Mouse (Mus musculus) CH12.LX (cell line): Measurements from ENCODE around the gene Cx3cl1. TPM values are rescaled to one million over a fixed set of nuclear protein-coding genes. Genes with fewer than 3 reads are reported as not detected.

ENCODE experiments used
- DNase-seq: peaks from one replicate; pipeline ENCODE4 v3.0.0-alpha.2; 2013; ENCODE audit errors: extremely low read depth
- H3K27ac ChIP-seq: 2 replicates; pipeline ENCODE4 v1.5.1; 2012; ENCODE audit warnings: low read depth, mild to moderate bottlenecking, control low read depth, moderate library complexity; ENCODE audit not compliant: insufficient read depth
- H3K27me3 ChIP-seq: replicated peaks from 2 replicates; pipeline ENCODE3; 2012; ENCODE audit warnings: inconsistent platforms
- H3K36me3 ChIP-seq, 2 experiments: replicated peaks in 1 of 2; 2 replicates each; pipeline versions ENCODE3 to v1.6.1; 2012; ENCODE audit warnings: inconsistent platforms in 1 of 2, low read length in 1 of 2, mild to moderate bottlenecking in 1 of 2, mixed read lengths in 1 of 2, moderate library complexity in 1 of 2; ENCODE audit not compliant: control insufficient read depth in 1 of 2, insufficient read depth in 1 of 2
- H3K4me1 ChIP-seq, 2 experiments: 2 replicates each; pipeline ENCODE4 v1.6.1; 2012; ENCODE audit warnings: inconsistent platforms in 1 of 2, moderate library complexity in 1 of 2; ENCODE audit not compliant: insufficient read depth in 2 of 2, control insufficient read depth in 1 of 2
- H3K4me2 ChIP-seq: 2 replicates; pipeline ENCODE4 v1.6.1; 2012; ENCODE audit warnings: low read depth, mild to moderate bottlenecking, control low read depth; ENCODE audit not compliant: poor library complexity, insufficient read depth, severe bottlenecking
- H3K4me3 ChIP-seq, 3 experiments: fragments of 150-350 bp in 1 of 3; sonication (generic) in 1 of 3; replicated peaks in 1 of 3; 2 replicates each; pipeline versions ENCODE3 to v1.5.1; 2011 to 2012; ENCODE audit warnings: low read depth in 2 of 3, low read length in 2 of 3, mild to moderate bottlenecking in 2 of 3, moderate library complexity in 2 of 3, control low read depth in 1 of 3, improper control_type of control experiment in 1 of 3, inconsistent platforms in 1 of 3, mixed read lengths in 1 of 3; ENCODE audit not compliant: poor library complexity in 1 of 3
- H3K79me2 ChIP-seq: replicated peaks from 2 replicates; pipeline ENCODE4 v1.6.1; 2012; ENCODE audit warnings: mild to moderate bottlenecking, moderate library complexity; ENCODE audit not compliant: control insufficient read depth, poor library complexity, insufficient read depth, severe bottlenecking; ENCODE audit errors: extremely low read depth
- H3K9ac ChIP-seq: 2 replicates; pipeline ENCODE4 v1.6.1; 2012; ENCODE audit warnings: low read depth, mild to moderate bottlenecking, control low read depth, moderate library complexity; ENCODE audit not compliant: insufficient read depth
- H3K9me3 ChIP-seq: replicated peaks from 2 replicates; pipeline ENCODE3; 2012; ENCODE audit warnings: low read length, inconsistent platforms, mixed read lengths
- BHLHE40 ChIP-seq: IDR thresholded peaks from 2 replicates; pipeline ENCODE4 v1.6.1; 2011; ENCODE audit warnings: mild to moderate bottlenecking, low read depth, low read length, improper control_type of control experiment
- CHD1 ChIP-seq: IDR thresholded peaks from 2 replicates; pipeline ENCODE4 v1.6.1; 2012; ENCODE audit warnings: low read depth, low read length, improper control_type of control experiment, inconsistent platforms
- CHD2 ChIP-seq: IDR thresholded peaks from 2 replicates; pipeline ENCODE4 v1.6.1; 2011; ENCODE audit warnings: low read length, improper control_type of control experiment
- CTCF ChIP-seq, 2 experiments: IDR thresholded peaks in 1 of 2; conservative IDR thresholded peaks in 1 of 2; 2 replicates each; pipeline ENCODE4 v1.5.1; 2011 to 2012; ENCODE audit warnings: low read depth in 2 of 2, low read length in 2 of 2, improper control_type of control experiment in 1 of 2, inconsistent platforms in 1 of 2, mild to moderate bottlenecking in 1 of 2, moderate library complexity in 1 of 2
- E2F4 ChIP-seq: IDR thresholded peaks from 2 replicates; pipeline ENCODE4 v1.6.1; 2011; ENCODE audit warnings: low read depth, low read length, improper control_type of control experiment; ENCODE audit not compliant: insufficient replicate concordance
- ELF1 ChIP-seq: IDR thresholded peaks from 2 replicates; pipeline ENCODE4 v1.6.1; 2014; ENCODE audit warnings: low read depth, mild to moderate bottlenecking, inconsistent platforms, low read length, improper control_type of control experiment
- EP300 ChIP-seq: IDR thresholded peaks from 2 replicates; pipeline ENCODE4 v1.6.1; 2011; ENCODE audit warnings: low read length, improper control_type of control experiment
- ETS1 ChIP-seq: conservative IDR thresholded peaks from 2 replicates; pipeline ENCODE4 v1.6.1; 2012; ENCODE audit warnings: low read depth, mild to moderate bottlenecking, inconsistent platforms, low read length, improper control_type of control experiment, moderate library complexity
- GABPA ChIP-seq: IDR thresholded peaks from 2 replicates; pipeline ENCODE4 v1.6.1; 2012; ENCODE audit warnings: low read depth, low read length, improper control_type of control experiment, inconsistent platforms; ENCODE audit not compliant: insufficient replicate concordance
- HCFC1 ChIP-seq: IDR thresholded peaks from 2 replicates; pipeline ENCODE4 v1.6.1; 2012; ENCODE audit warnings: low read depth, mild to moderate bottlenecking, inconsistent platforms, low read length, improper control_type of control experiment
- IRF4 ChIP-seq: IDR thresholded peaks from 2 replicates; pipeline ENCODE4 v1.6.1; 2014; ENCODE audit warnings: low read depth, mild to moderate bottlenecking, inconsistent platforms, low read length, improper control_type of control experiment
- KAT2A ChIP-seq: IDR thresholded peaks from 2 replicates; pipeline ENCODE4 v1.6.1; 2012; ENCODE audit warnings: low read length, improper control_type of control experiment, inconsistent platforms; ENCODE audit not compliant: insufficient replicate concordance
- MXI1 ChIP-seq: IDR thresholded peaks from 2 replicates; pipeline ENCODE4 v1.6.1; 2011; ENCODE audit warnings: mild to moderate bottlenecking, low read depth, low read length, improper control_type of control experiment
- NRF1 ChIP-seq: IDR thresholded peaks from 2 replicates; pipeline ENCODE4 v1.6.1; 2014; ENCODE audit warnings: low read depth, mild to moderate bottlenecking, inconsistent platforms, low read length, improper control_type of control experiment, moderate library complexity
- POLR2A ChIP-seq: IDR thresholded peaks from 2 replicates; pipeline ENCODE4 v1.6.1; 2011; ENCODE audit warnings: low read depth, mild to moderate bottlenecking, improper control_type of control experiment, low read length
- SIN3A ChIP-seq: IDR thresholded peaks from 2 replicates; pipeline ENCODE4 v1.6.1; 2012; ENCODE audit warnings: low read length, improper control_type of control experiment, inconsistent platforms
- TBP ChIP-seq: conservative IDR thresholded peaks from 2 replicates; pipeline ENCODE4 v1.6.1; 2011; ENCODE audit warnings: low read depth, low read length, improper control_type of control experiment
- TCF12 ChIP-seq: IDR thresholded peaks from 2 replicates; pipeline ENCODE4 v1.6.1; 2014; ENCODE audit warnings: low read depth, mild to moderate bottlenecking, inconsistent platforms, low read length, improper control_type of control experiment
- UBTF ChIP-seq: IDR thresholded peaks from 2 replicates; pipeline ENCODE4 v1.6.1; 2012; ENCODE audit warnings: low read depth, mild to moderate bottlenecking, inconsistent platforms, low read length, improper control_type of control experiment, moderate library complexity
- USF2 ChIP-seq: conservative IDR thresholded peaks from 2 replicates; pipeline ENCODE4 v1.6.1; 2011; ENCODE audit warnings: low read depth, low read length, improper control_type of control experiment
- ZKSCAN1 ChIP-seq: IDR thresholded peaks from 2 replicates; pipeline ENCODE4 v1.6.1; 2012; ENCODE audit warnings: low read depth, inconsistent platforms, low read length, improper control_type of control experiment, borderline replicate concordance
- ZMIZ1 ChIP-seq: IDR thresholded peaks from 2 replicates; pipeline ENCODE4 v1.6.1; 2012; ENCODE audit warnings: low read depth, mild to moderate bottlenecking, inconsistent platforms, low read length, improper control_type of control experiment
- ZNF384 ChIP-seq: IDR thresholded peaks from 2 replicates; pipeline ENCODE4 v1.6.1; 2012; ENCODE audit warnings: low read depth, low read length, improper control_type of control experiment, inconsistent platforms
- dilution Hi-C: fragments of 300-500 bp; cut with MboI; formaldehyde crosslinking; loops from 2 replicates; pipeline ENCODE4 v1.14.3; 2020; ENCODE audit warnings: low sequenced_read_pairs; ENCODE audit not compliant: extremely low pct_unique_long_range_greater_than_20kb, extremely low pct_ligation_motif_present
- in situ Hi-C: fragments of 300-500 bp; cut with MboI; formaldehyde crosslinking; loops from 3 replicates; pipeline ENCODE4 v1.14.3; 2019; ENCODE audit warnings: low sequenced_read_pairs, low pct_ligation_motif_present, low pct_unique_long_range_greater_than_20kb, mixed read lengths
- polyA plus RNA-seq: library from polyadenylated mRNA; unstranded; fragments of >175 nt; gene quantifications from 2 replicates; pipeline ENCODE4 v1.2.1, GENCODE M21; 2012; ENCODE audit warnings: low read depth; ENCODE audit not compliant: insufficient read length
- total RNA-seq, 2 experiments: library from RNA; depleted of rRNA; stranded (reverse); fragments of 300-350 nt in 1 of 2; fragments of >200 nt in 1 of 2; gene quantifications; 2 replicates each; pipeline ENCODE4 v1.2.3; 2012 to 2014

Cx3cl1 gene
- total and polyA plus RNA-seq, 3 experiments = 0.19 to 4.2 (median 3.7) TPM

GRCm38 (mm10) chr8:94785247-94785985, 13.6 kb downstream of the Cx3cl1 start (continued):
- TF ChIP-seq GABPA (no peak), TBP (no peak), UBTF (no peak), KAT2A (0 out of 2 replicates have a peak, but pooled peaks have one; percentile 60), EP300 (peak; percentile 46), MXI1 (no peak)

DNA sequence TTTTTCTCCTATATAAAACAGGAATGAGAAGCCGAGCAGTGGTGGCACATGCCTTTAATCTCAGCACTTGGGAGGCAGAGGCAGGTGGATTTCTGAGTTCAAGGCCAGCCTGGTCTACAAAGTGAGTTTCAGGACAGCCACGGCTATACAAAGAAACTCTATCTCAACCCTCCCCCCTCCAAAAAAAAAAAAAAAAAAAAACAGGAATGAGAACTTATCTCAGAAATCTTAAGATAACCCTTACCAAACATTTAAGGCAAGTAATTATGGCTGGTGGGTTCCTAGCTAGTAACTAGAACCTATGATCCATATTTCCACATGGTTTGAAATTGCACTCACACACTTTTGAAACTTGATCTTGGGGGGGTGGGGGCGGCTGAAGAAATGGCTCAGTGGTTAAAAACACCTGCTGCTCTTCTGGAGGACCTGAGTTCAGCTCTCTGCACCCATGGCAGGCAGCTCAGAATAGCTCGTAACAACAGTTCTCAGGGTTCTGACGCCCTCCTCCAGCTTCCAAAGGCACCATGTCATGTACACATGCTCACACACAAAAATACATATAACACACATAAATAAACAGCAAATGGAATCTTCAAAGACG, 14.3 kb downstream of the Cx3cl1 start:
- Histone ChIP-seq H3K79me2 (peaks cover under 1% of the 10 kb centered on the region; the same call in 1 of the 2 replicates), H3K9me3 (no peaks in the 10 kb centered on the region), H3K4me3 (no peak overlapping the region), H3K36me3 (no peaks in the 10 kb centered on the region), H3K27me3 (no peaks in the 10 kb centered on the region), H3K4me1 (peaks cover 22 to 75% of the 10 kb centered on the region in 2 experiments), H3K27ac (no peak overlapping the region), H3K9ac (no peak overlapping the region), H3K4me2 (no peak overlapping the region)
- dilution Hi-C loops (no loop called here), in situ Hi-C loops (no loop called here)
- no peak for TF ChIP-seq POLR2A
- TF ChIP-seq BHLHE40 = 0 out of 2 replicates have a peak, but pooled peaks have one; percentile 32
- no peak for TF ChIP-seq ZMIZ1
- no peak for TF ChIP-seq SIN3A
- peak; percentile 57; the same call in 1 of the 2 replicates for TF ChIP-seq TCF12
- TF ChIP-seq CTCF (conservative IDR thresholded peaks at IDR 0.05 in 1 of 2, IDR thresholded peaks at IDR 0.05 in 1 of 2; ENCODE audit: low read depth in 2 of 2, low read length in 2 of 2) = no peak
- 0 out of 2 replicates have a peak, but pooled peaks have one; percentile 48 for TF ChIP-seq CHD2
- TF ChIP-seq USF2 = no peak
- TF ChIP-seq HCFC1 = no peak
- no peak for TF ChIP-seq ZKSCAN1
- no peak for TF ChIP-seq ELF1
- peak; percentile 87 for TF ChIP-seq ZNF384
- TF ChIP-seq NRF1 = no peak
- no peak for TF ChIP-seq CHD1
- no peak for TF ChIP-seq ETS1
- TF ChIP-seq EP300 = peak; percentile 12; the same call in 1 of the 2 replicates
- peak; percentile 40; the same call in 1 of the 2 replicates for TF ChIP-seq IRF4
- TF ChIP-seq E2F4 = no peak
- no peak for DNase-seq
